Mouse (Mus musculus) testis, adult 2 months (tissue): ENCODE results near the gene Srek1ip1. TPM values are rescaled to one million over a fixed set of nuclear protein-coding genes. Genes with fewer than 3 reads are reported as not detected.

Experiments used
- H3K27ac ChIP-seq: fragments of 200-500 bp; 2 replicates; pipeline ENCODE4 v1.5.1; 2012; ENCODE audit warnings: low read depth, low read length; ENCODE audit not compliant: control insufficient read depth, insufficient read depth
- H3K27me3 ChIP-seq: fragments of 200-500 bp; 2 replicates; pipeline ENCODE4 v1.6.1; 2012; ENCODE audit warnings: mild to moderate bottlenecking, low read length, moderate library complexity; ENCODE audit not compliant: control insufficient read depth, insufficient read depth
- H3K36me3 ChIP-seq: fragments of 200-500 bp; 2 replicates; pipeline ENCODE4 v1.6.1; 2012; ENCODE audit warnings: mild to moderate bottlenecking, low read length; ENCODE audit not compliant: control insufficient read depth, insufficient read depth
- H3K4me1 ChIP-seq: fragments of 200-500 bp; 2 replicates; pipeline ENCODE4 v1.6.1; 2012; ENCODE audit warnings: low read length; ENCODE audit not compliant: control insufficient read depth, insufficient read depth
- H3K4me3 ChIP-seq: fragments of 200-500 bp; 2 replicates; pipeline ENCODE4 v1.5.1; 2012; ENCODE audit warnings: low read depth, mild to moderate bottlenecking, low read length, moderate library complexity, mixed read lengths; ENCODE audit not compliant: control insufficient read depth
- CTCF ChIP-seq: fragments of 200-500 bp; IDR thresholded peaks from 2 replicates; pipeline ENCODE4 v1.5.1; 2012; ENCODE audit warnings: low read depth, mild to moderate bottlenecking, inconsistent platforms, low read length, moderate library complexity; ENCODE audit not compliant: control insufficient read depth, insufficient read depth, insufficient replicate concordance
- POLR2A ChIP-seq: fragments of 200-500 bp; IDR thresholded peaks from 2 replicates; pipeline ENCODE4 v1.6.1; 2012; ENCODE audit warnings: low read depth, mild to moderate bottlenecking, inconsistent platforms, low read length, moderate library complexity; ENCODE audit not compliant: control insufficient read depth
- polyA plus RNA-seq: library from polyadenylated mRNA; depleted of rRNA; stranded (reverse); fragments of >200 nt; gene quantifications from 2 replicates; pipeline ENCODE4 v1.2.3, GENCODE M21; 2012; rRNA removed

Gene Srek1ip1
- polyA plus RNA-seq: 5.2 and 6.6 TPM in 2 replicates

DNA sequence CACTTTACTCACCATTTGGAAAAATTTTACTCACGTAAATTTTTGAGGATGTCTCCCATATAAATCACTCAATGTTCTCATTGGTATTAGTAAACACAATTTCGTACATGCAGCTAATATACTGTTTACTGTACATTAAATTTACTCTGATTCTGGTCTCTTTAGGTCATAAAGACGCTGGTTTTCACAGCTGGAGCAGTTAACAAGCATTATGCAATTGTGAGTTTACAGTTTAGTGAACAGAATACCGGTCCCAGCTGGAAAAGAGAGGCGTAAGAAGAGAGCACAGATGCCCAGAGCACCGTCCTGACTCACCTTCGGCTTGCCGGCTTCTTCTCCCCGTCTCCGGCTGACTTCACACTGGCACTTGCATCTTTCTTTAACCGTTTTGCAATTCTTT lies at the start of gene Srek1ip1:
Gene Srek1ip1, plus strand, starts transcription at position 301 of the 400 bp plus-strand sequence.
- Histone ChIP-seq H3K36me3 (no peaks in the 10 kb centered on the region), H3K27ac (no peak within 1 kb of the TSS), H3K27me3 (no peaks in the 10 kb centered on the region), H3K4me3 (no peak within 1 kb of the TSS), H3K4me1 (no peaks in the 10 kb centered on the region)
- TF ChIP-seq POLR2A (no peak), CTCF (no peak)

DNA sequence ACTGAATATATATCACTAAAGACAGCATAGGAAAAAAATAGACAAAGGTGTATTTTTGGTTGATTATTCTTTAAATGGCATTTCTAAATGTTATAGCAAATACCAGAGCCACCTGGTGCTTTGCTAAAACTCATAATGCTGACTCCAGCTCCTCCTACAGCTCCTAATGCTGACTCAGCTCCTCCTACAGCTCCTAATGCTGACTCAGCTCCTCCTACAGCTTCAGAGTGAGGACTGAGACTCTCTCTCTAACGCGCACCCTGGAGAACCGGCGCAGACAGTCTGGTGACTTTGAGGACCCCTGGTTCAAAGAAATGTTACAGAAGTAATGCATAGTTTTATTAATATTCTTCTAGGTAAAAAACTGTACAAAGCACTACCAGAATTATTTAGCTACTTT lies 49.4 kb upstream of the Srek1ip1 start:
- H3K4me1 ChIP-seq: no peaks in the 10 kb centered on the region
- no peak overlapping the region for H3K4me3 ChIP-seq
- H3K27me3 ChIP-seq: no peaks in the 10 kb centered on the region
- no peak for TF ChIP-seq CTCF
- no peak for TF ChIP-seq POLR2A
- no peaks in the 10 kb centered on the region for H3K36me3 ChIP-seq
- no peak overlapping the region for H3K27ac ChIP-seq

DNA sequence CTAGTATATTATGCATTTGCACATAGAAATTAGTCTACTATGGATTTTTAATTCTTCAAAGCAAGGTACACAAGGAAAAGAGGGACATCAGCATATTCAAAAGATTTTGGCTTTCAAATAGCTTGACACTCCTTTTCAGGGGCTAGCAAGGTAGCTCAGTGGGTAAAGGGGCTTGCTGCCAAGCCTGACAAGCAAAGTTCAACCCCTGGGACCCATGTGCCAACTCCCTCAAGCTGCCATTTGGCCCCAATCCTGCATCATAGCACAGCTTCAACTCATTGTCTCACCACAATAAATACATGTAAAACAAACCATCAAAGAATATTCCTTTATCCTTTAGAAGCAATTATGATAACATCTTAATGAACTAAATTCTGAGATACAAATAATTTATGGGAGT lies 45.3 kb upstream of the Srek1ip1 start:
- Histone ChIP-seq H3K36me3 (no peaks in the 10 kb centered on the region), H3K27me3 (no peaks in the 10 kb centered on the region), H3K4me1 (no peaks in the 10 kb centered on the region), H3K27ac (no peak overlapping the region), H3K4me3 (no peak overlapping the region)
- TF ChIP-seq CTCF: no peak
- TF ChIP-seq POLR2A: no peak

DNA sequence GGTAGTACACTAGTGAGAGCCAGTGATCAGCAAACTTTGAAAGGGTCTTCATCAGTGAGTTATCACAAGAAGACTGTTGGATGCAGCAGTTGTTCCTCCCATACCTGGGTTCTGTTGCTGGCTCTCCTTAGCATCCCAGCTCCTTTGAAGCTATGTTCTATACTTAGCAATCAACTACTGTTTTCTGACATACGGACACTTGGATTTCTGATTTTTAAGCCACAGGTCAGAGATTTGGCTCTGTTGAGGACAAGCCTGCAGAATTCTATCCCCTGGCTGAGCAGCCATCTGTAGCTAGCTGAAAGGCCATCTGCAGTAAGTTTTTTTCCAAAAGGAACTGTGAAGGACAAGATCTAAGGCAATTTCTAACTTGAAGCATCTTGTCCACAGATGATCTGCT lies 32.9 kb upstream of the Srek1ip1 start:
- no peaks in the 10 kb centered on the region for H3K4me1 ChIP-seq
- H3K4me3 ChIP-seq: no peak overlapping the region
- no peak overlapping the region for H3K27ac ChIP-seq
- TF ChIP-seq CTCF: no peak
- TF ChIP-seq POLR2A: no peak
- H3K27me3 ChIP-seq: no peaks in the 10 kb centered on the region
- H3K36me3 ChIP-seq: no peaks in the 10 kb centered on the region

DNA sequence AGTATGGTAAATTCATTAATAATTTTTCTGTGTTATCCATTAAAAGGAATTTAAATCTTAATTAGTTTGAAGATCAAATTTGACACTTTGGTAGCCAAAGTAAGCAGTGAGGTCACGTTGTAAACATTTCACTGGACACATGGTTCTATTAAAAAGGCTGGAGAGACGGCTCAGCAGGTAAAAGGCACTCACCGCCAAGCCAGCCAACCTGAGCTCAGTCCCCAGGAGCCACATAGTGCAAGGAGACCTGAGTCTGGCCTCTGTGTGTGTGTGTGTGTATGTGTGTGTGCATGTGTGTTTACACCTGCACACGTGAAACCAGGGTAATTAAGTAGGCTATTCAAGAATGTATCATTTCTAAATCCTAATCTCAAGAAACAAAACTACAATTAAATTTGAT lies 29.9 kb upstream of the Srek1ip1 start:
- no peak for TF ChIP-seq CTCF
- TF ChIP-seq POLR2A: no peak
- Histone ChIP-seq H3K27me3 (no peaks in the 10 kb centered on the region), H3K27ac (no peak overlapping the region), H3K36me3 (no peaks in the 10 kb centered on the region), H3K4me3 (no peak overlapping the region), H3K4me1 (no peaks in the 10 kb centered on the region)

DNA sequence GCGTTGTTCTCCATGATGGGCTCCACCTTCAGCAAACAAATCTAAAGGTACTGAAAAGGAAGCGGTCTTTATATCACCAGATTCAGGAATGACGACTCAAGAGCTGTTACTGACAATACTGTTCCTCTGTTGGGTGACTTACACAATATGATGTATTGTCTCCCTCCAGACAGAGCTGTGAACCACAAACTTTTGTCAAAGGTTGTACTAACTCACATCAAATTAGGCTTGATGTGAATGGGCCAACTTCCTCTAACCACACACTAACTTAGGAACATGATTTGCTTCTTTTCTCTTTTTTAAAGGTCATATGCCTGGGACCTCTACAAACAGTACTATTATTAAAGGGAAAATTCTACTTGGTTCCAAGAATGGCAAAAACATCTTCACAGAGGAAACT lies 29.1 kb upstream of the Srek1ip1 start:
- H3K27me3 ChIP-seq: no peaks in the 10 kb centered on the region
- no peaks in the 10 kb centered on the region for H3K4me1 ChIP-seq

DNA sequence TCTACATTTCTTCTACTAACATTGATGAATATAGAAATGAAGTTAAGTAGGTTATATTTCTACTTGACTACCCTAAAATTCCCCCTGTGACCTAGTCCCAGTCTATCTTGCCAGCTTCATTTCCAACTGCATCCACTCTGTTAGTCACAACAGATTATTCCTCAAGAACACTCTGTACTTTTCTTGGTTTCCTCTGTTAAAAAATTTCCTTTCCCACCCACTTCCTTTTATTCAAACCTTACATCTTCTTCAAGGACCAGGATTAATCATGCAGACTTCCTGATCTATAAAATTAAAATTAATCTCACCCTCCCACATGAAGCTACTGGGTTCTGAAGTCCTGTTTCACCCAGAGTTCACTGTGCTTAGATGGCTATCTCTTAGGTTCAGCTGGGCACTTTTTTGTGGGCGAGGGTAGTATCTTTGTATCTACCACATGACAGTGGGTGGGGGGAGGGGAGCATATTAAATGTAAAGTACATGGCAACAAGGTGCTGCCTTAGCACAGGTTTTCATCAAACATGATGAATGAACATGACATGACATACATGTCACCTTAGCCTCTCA lies 13.1 kb upstream of the Srek1ip1 start:
- no peaks in the 10 kb centered on the region for H3K4me1 ChIP-seq
- no peaks in the 10 kb centered on the region for H3K27me3 ChIP-seq
- no peak overlapping the region for H3K4me3 ChIP-seq
- H3K36me3 ChIP-seq: no peaks in the 10 kb centered on the region
- no peak overlapping the region for H3K27ac ChIP-seq
- TF ChIP-seq CTCF: no peak
- TF ChIP-seq POLR2A: no peak

More for the DNA sequence above, 29.1 kb upstream of the Srek1ip1 start:
- H3K36me3 ChIP-seq: no peaks in the 10 kb centered on the region
- no peak overlapping the region for H3K4me3 ChIP-seq
- no peak overlapping the region for H3K27ac ChIP-seq
- TF ChIP-seq CTCF (no peak), POLR2A (no peak)

DNA sequence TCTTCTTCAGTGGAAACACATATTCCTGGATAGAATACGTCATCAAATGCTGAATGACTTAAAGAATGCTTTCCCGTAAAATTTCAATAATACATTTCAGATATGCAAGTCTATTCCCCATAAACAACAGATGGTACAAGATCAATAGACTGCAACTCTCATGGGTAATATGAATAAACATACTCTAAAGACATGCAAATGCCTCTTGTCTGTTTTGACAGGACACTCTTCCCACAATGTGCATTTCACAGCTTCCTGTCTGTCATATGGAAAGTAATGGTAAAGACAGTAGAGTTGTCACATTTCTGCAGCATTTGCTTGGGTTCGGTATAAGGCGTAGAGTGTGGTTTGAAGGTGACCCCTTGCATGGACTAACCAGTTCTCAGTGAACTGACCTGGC lies 5.0 kb upstream of the Srek1ip1 start:
- no peaks in the 10 kb centered on the region for H3K4me1 ChIP-seq
- no peak overlapping the region for H3K4me3 ChIP-seq
- H3K27ac ChIP-seq: no peak overlapping the region
- no peaks in the 10 kb centered on the region for H3K36me3 ChIP-seq
- TF ChIP-seq POLR2A: no peak
- TF ChIP-seq CTCF: no peak
- no peaks in the 10 kb centered on the region for H3K27me3 ChIP-seq
